Mouse (Mus musculus) hindbrain, postnatal 0 days (tissue): ENCODE data around the gene Tgfbr3. TPM values are rescaled to one million over a fixed set of nuclear protein-coding genes. Genes with fewer than 3 reads are reported as not detected.

Experiments
- ATAC-seq: fragments of 200-750 bp; cut with Nextera tagmentation; 2 replicates; pipeline ENCODE4 v1.8.0; 2017; ENCODE audit warnings: mild to moderate bottlenecking, moderate TSS enrichment, moderate library complexity
- DNase-seq: peaks from one replicate; pipeline ENCODE4 v3.0.0-alpha.2; 2015; ENCODE audit warnings: low spot score
- H3K27ac ChIP-seq: fragments of 300-500 bp; sonication (generic); 2 replicates; pipeline ENCODE4 v1.5.1; 2014; ENCODE audit warnings: mild to moderate bottlenecking
- H3K27me3 ChIP-seq: fragments of 300-500 bp; sonication (generic); 2 replicates; pipeline ENCODE4 v1.6.1; 2014; ENCODE audit warnings: low read length, mixed read lengths; ENCODE audit not compliant: insufficient read depth
- H3K36me3 ChIP-seq: fragments of 300-500 bp; sonication (generic); 2 replicates; pipeline ENCODE4 v1.6.1; 2014; ENCODE audit warnings: low read length, mixed read lengths; ENCODE audit not compliant: insufficient read depth
- H3K4me1 ChIP-seq: fragments of 300-500 bp; sonication (generic); 2 replicates; pipeline ENCODE4 v1.6.1; 2014; ENCODE audit warnings: antibody characterized with exemption, low read length, mixed read lengths; ENCODE audit not compliant: insufficient read depth
- H3K4me2 ChIP-seq: fragments of 300-500 bp; sonication (generic); 2 replicates; pipeline ENCODE4 v1.6.1; 2014; ENCODE audit warnings: low read depth, mild to moderate bottlenecking, low read length, moderate library complexity, mixed read lengths
- H3K4me3 ChIP-seq: fragments of 300-500 bp; sonication (generic); 2 replicates; pipeline ENCODE4 v1.5.1; 2014; ENCODE audit warnings: low read length
- H3K9ac ChIP-seq: fragments of 300-500 bp; sonication (generic); replicated peaks from 2 replicates; pipeline ENCODE4 v1.6.1; 2014; ENCODE audit warnings: mild to moderate bottlenecking, low read length, moderate library complexity, mixed read lengths
- H3K9me3 ChIP-seq: fragments of 300-500 bp; sonication (generic); 2 replicates; pipeline ENCODE4 v1.6.1; 2016; ENCODE audit warnings: low read length, mixed read lengths
- CTCF ChIP-seq: IDR thresholded peaks from 2 replicates; pipeline ENCODE4 v1.5.1; 2016; ENCODE audit warnings: antibody characterized with exemption, control low read depth, low read depth
- WGBS: fragments of 180-500 bp; shearing (Covaris S2); extraction: QIAGEN DNeasy Blood & Tissue Kit; methylation state at CpG from one replicate; pipeline ENCODE4 v1.1.7; 2014; 5-methylcytosine and 5-hydroxymethylcytosine counted together
- polyA plus RNA-seq: library from polyadenylated mRNA; unstranded; fragments of >200 nt; fragmentation: Nextera tagmentation; extraction: Ambion mirVana; gene quantifications from 2 replicates; pipeline ENCODE4 v1.2.1, GENCODE M21; 2015
- total RNA-seq: library from RNA; depleted of rRNA; stranded (reverse); fragments of >200 nt; gene quantifications from 2 replicates; pipeline ENCODE4 v1.2.3, GENCODE M21; 2014

Gene Tgfbr3
- total and polyA plus RNA-seq, 2 experiments from 2014 or later, result 4.8 to 21.7 TPM

- Histone ChIP-seq H3K27ac (no peak overlapping the region), H3K9ac (no peak overlapping the region), H3K9me3 (no peaks in the 10 kb centered on the region), H3K36me3 (no peaks in the 10 kb centered on the region), H3K4me3 (no peak overlapping the region), H3K27me3 (0 out of 2 replicates have a peak, but pooled peaks cover 4% of the 10 kb centered on the region), H3K4me2 (no peak overlapping the region), H3K4me1 (peaks cover 5% of the 10 kb centered on the region; the same call in 1 of the 2 replicates)
- no peak for TF ChIP-seq CTCF
- DNase-seq (peak; percentile 86), ATAC-seq (peak; percentile 54)
- WGBS, result 20% methylated on average over 13 of the region's 13 CpGs
Measured at GRCm38 (mm10) chr5:107147951-107148766, 141.3 kb downstream of the Tgfbr3 start.

- no peak for DNase-seq
- H3K4me2 ChIP-seq, result no peak overlapping the region
- H3K4me3 ChIP-seq, result no peak overlapping the region
- no peaks in the 10 kb centered on the region for H3K9me3 ChIP-seq
- TF ChIP-seq CTCF, result no peak
- H3K27ac ChIP-seq, result no peak overlapping the region
- H3K4me1 ChIP-seq, result peaks cover 5% of the 10 kb centered on the region; the same call in 1 of the 2 replicates
- no peak overlapping the region for H3K9ac ChIP-seq
- ATAC-seq, result no peak
- no peaks in the 10 kb centered on the region for H3K36me3 ChIP-seq
- no peaks in the 10 kb centered on the region for H3K27me3 ChIP-seq
Measured at GRCm38 (mm10) chr5:107147413-107147812, 142.0 kb downstream of the Tgfbr3 start.

DNA sequence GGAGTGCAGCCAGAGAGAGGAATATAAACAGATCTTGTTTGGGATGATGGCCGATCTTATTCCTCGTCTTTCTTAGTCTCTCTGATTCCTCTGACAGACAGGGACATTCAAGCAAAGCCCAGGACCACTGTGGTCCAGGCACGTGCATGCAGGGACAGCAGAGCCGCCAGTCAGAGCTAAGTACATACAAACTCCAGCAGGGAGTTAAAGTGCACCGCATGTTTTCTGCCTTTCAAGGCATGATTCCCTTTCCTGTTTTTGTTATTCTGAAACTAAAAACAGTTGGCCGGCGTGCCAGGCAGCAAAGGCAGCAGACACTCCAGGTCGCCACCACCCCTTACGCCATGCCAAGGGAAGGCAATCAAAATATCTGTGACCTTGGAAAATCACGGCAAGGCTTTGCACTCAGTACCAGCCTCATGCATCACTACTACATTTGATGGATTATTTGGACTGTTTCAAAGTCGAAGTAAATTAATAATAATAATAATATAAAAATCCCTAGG is 143.3 kb downstream of the Tgfbr3 start:
- Histone ChIP-seq H3K27me3 (no peaks in the 10 kb centered on the region), H3K36me3 (no peaks in the 10 kb centered on the region), H3K4me1 (peaks cover 1% of the 10 kb centered on the region; the same call in 1 of the 2 replicates), H3K27ac (no peak overlapping the region), H3K9ac (no peak overlapping the region), H3K4me2 (no peak overlapping the region), H3K9me3 (no peaks in the 10 kb centered on the region), H3K4me3 (no peak overlapping the region)
- no peak for TF ChIP-seq CTCF
- DNase-seq, result no peak
- ATAC-seq, result no peak
- WGBS, result 41% methylated on average over 11 of the region's 11 CpGs

DNA sequence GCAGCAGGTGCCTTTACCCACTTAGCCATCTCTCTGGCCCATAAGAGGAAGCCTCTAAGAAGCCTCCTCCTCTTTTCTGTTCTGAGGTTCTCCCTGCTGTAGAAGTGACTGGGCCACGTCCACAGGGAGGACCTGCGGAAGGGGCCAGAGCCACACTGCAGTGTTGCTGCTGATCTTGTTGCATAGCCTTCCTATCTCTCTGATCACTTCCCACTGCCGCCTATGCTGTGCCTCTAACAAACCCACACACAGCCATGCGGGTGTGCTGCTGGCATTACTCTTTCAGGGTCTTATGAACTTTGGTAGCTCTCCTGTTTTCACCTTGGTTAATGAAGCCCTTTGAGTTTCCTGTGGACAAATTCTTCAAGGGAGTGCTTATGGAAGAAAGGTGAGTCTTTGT is 144.3 kb downstream of the Tgfbr3 start:
- ATAC-seq, result no peak
- Histone ChIP-seq H3K4me3 (no peak overlapping the region), H3K27ac (no peak overlapping the region), H3K4me2 (no peak overlapping the region), H3K36me3 (no peaks in the 10 kb centered on the region), H3K9me3 (no peaks in the 10 kb centered on the region), H3K27me3 (no peaks in the 10 kb centered on the region), H3K9ac (no peak overlapping the region), H3K4me1 (no peaks in the 10 kb centered on the region)
- 86% methylated on average over 4 of the region's 4 CpGs for WGBS
- no peak for TF ChIP-seq CTCF
- DNase-seq, result no peak

- 28% methylated on average over 9 of the region's 9 CpGs for WGBS
- TF ChIP-seq CTCF, result no peak
- DNase-seq (peak; percentile 38), ATAC-seq (peak; percentile 46; the same call in 1 of the 2 replicates)
- Histone ChIP-seq H3K9me3 (no peaks in the 10 kb centered on the region), H3K27ac (peak overlapping the region; percentile 27; the same call in 1 of the 2 replicates), H3K9ac (no peak overlapping the region), H3K36me3 (no peaks in the 10 kb centered on the region), H3K4me3 (no peak overlapping the region), H3K4me2 (no peak overlapping the region), H3K27me3 (no peaks in the 10 kb centered on the region), H3K4me1 (no peaks in the 10 kb centered on the region)
Measured at GRCm38 (mm10) chr5:107144263-107144843, 145.1 kb downstream of the Tgfbr3 start.

DNA sequence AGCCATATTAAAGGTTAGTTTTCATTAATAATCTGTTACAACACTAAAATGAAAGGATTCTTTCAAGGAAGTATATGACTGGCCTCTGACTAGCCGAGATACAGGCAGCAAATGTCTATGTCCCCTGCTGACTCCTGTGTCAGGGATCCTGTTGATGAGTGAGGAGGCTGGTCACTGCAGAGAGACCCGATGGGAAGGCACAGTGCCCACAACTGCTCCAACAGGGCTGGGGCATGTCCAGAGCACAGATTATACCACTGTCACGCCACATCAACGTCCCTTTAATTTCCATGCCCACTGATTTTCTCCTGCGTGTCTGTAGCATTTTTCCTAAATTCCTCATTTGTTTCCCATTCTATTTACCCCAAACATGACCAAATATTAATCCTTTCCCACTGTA is 146.0 kb downstream of the Tgfbr3 start:
- no peak for ATAC-seq
- Histone ChIP-seq H3K27ac (no peak overlapping the region), H3K9me3 (no peaks in the 10 kb centered on the region), H3K4me3 (no peak overlapping the region), H3K9ac (no peak overlapping the region), H3K36me3 (no peaks in the 10 kb centered on the region), H3K4me1 (no peaks in the 10 kb centered on the region), H3K27me3 (no peaks in the 10 kb centered on the region), H3K4me2 (no peak overlapping the region)
- DNase-seq, result no peak
- WGBS, result 44% methylated on average over 5 of the region's 5 CpGs
- TF ChIP-seq CTCF, result no peak
